Mouse (Mus musculus): ENCODE measurements around the gene Chst10.

Gene Chst10

GRCm38 (mm10) chr1:38869398-38870195, 28.4 kb downstream of the Chst10 start:
- DNase-seq (ENCODE audit: low read depth in 2 of 2, low spot score in 2 of 2): no peak

- no peak for DNase-seq (ENCODE audit: low read depth in 2 of 2, low spot score in 2 of 2)
These were observed 31.7 kb downstream of the Chst10 start for GRCm38 (mm10) chr1:38866242-38866641.

GRCm38 (mm10) chr1:38864341-38864740, 33.6 kb downstream of the Chst10 start:
- no peak for DNase-seq (ENCODE audit: low read depth in 2 of 2, low spot score in 2 of 2)

- DNase-seq (ENCODE audit: low read depth in 2 of 2, low spot score in 2 of 2): peak; percentile 13 to 38
These were observed 35.7 kb downstream of the Chst10 start for GRCm38 (mm10) chr1:38862213-38862612.

GRCm38 (mm10) chr1:38860867-38861524, 37.0 kb downstream of the Chst10 start:
- DNase-seq (ENCODE audit: low read depth in 2 of 2, low spot score in 2 of 2): no peak

GRCm38 (mm10) chr1:38860207-38860606, 37.8 kb downstream of the Chst10 start:
- DNase-seq (ENCODE audit: low read depth in 2 of 2, low spot score in 2 of 2): no peak

GRCm38 (mm10) chr1:38856196-38856595, 41.8 kb downstream of the Chst10 start:
- DNase-seq (ENCODE audit: low read depth in 2 of 2, low spot score in 2 of 2): peak; percentile 11 to 44

GRCm38 (mm10) chr1:38852250-38852649, 45.7 kb downstream of the Chst10 start:
- no peak for DNase-seq (ENCODE audit: low read depth in 2 of 2, low spot score in 2 of 2)

- DNase-seq (ENCODE audit: low read depth in 2 of 2, low spot score in 2 of 2): no peak
These were observed 47.3 kb downstream of the Chst10 start for GRCm38 (mm10) chr1:38850650-38851049.

GRCm38 (mm10) chr1:38848451-38849289, 49.3 kb downstream of the Chst10 start:
- no peak for DNase-seq (ENCODE audit: low read depth in 2 of 2, low spot score in 2 of 2)

GRCm38 (mm10) chr1:38847975-38848374, 50.0 kb downstream of the Chst10 start:
- DNase-seq (ENCODE audit: low read depth in 2 of 2, low spot score in 2 of 2): no peak

GRCm38 (mm10) chr1:38843275-38843674, 54.7 kb downstream of the Chst10 start:
- no peak for DNase-seq (ENCODE audit: low read depth in 2 of 2, low spot score in 2 of 2)

GRCm38 (mm10) chr1:38842861-38843260, 55.1 kb downstream of the Chst10 start:
- DNase-seq (ENCODE audit: low read depth in 2 of 2, low spot score in 2 of 2): no peak

GRCm38 (mm10) chr1:38839944-38840343, 58.0 kb downstream of the Chst10 start:
- no peak for DNase-seq (ENCODE audit: low read depth in 2 of 2, low spot score in 2 of 2)

GRCm38 (mm10) chr1:38836477-38836872, 61.5 kb downstream of the Chst10 start, which contains the start of gene Lonrf2:
Gene Lonrf2, minus strand, starts transcription at chr1:38836711.
- no peak for DNase-seq (ENCODE audit: low read depth in 2 of 2, low spot score in 2 of 2)

GRCm38 (mm10) chr1:38835568-38836476, 62.1 kb downstream of the Chst10 start:
- DNase-seq (ENCODE audit: low read depth in 2 of 2, low spot score in 2 of 2): no peak

- no peak for DNase-seq (ENCODE audit: low read depth in 2 of 2, low spot score in 2 of 2)
These were observed 63.1 kb downstream of the Chst10 start for GRCm38 (mm10) chr1:38834899-38835298.

GRCm38 (mm10) chr1:38824926-38825325, 73.0 kb downstream of the Chst10 start:
- no peak for DNase-seq (ENCODE audit: low read depth in 2 of 2, low spot score in 2 of 2)

- DNase-seq (ENCODE audit: low read depth in 2 of 2, low spot score in 2 of 2): no peak
These were observed 74.1 kb downstream of the Chst10 start for GRCm38 (mm10) chr1:38823851-38824250.

GRCm38 (mm10) chr1:38819691-38820090, 78.3 kb downstream of the Chst10 start:
- DNase-seq (ENCODE audit: low read depth in 2 of 2, low spot score in 2 of 2): no peak

Measured in CD8-positive naive resting alpha-beta T cell, adult 2 months (primary cell).